Mouse (Mus musculus): ENCODE measurements around the gene G430095P16Rik. TPM values are rescaled to one million over a fixed set of nuclear protein-coding genes. Genes with fewer than 3 reads are reported as not detected.

G430095P16Rik gene
- polyA plus RNA-seq, 1 experiment from 2014 or later = 1.4 TPM

GRCm38 (mm10) chr8:84725941-84726259 lies 3.1 kb downstream of the G430095P16Rik start:
- Histone ChIP-seq H3K36me3 (no peaks in the 10 kb centered on the region), H3K27ac (replicated peaks) (peak overlapping the region; percentile 80), H3K9ac (replicated peaks) (no peak overlapping the region), H3K4me1 (peaks cover 74% of the 10 kb centered on the region), H3K9me3 (replicated peaks) (no peaks in the 10 kb centered on the region), H3K4me3 (replicated peaks) (no peak overlapping the region), H3K27me3 (replicated peaks) (0 out of 2 replicates have a peak, but pooled peaks cover 2% of the 10 kb centered on the region), H3K4me2 (0 out of 2 replicates have a peak overlapping the region, but pooled peaks have one; percentile 1)
- no peak for ATAC-seq (ENCODE audit: low FRiP score)
- 24% methylated on average over 3 of the region's 3 CpGs for WGBS

- Histone ChIP-seq H3K4me1 (peaks cover 84% of the 10 kb centered on the region), H3K27ac (replicated peaks) (peak overlapping the region; percentile 63; the same call in 1 of the 2 replicates), H3K36me3 (no peaks in the 10 kb centered on the region), H3K9me3 (replicated peaks) (no peaks in the 10 kb centered on the region), H3K27me3 (replicated peaks) (no peaks in the 10 kb centered on the region; the same call in 1 of the 2 replicates), H3K9ac (replicated peaks) (no peak overlapping the region), H3K4me3 (replicated peaks) (no peak overlapping the region), H3K4me2 (no peak overlapping the region)
- WGBS = 44% methylated on average over 3 of the region's 3 CpGs
- peak; percentile 53; the same call in 1 of the 2 replicates for ATAC-seq (ENCODE audit: low FRiP score)
These were observed 5.7 kb downstream of the G430095P16Rik start for GRCm38 (mm10) chr8:84728474-84728873.

GRCm38 (mm10) chr8:84729921-84730362 lies 7.1 kb downstream of the G430095P16Rik start:
- Histone ChIP-seq H3K4me2 (no peak overlapping the region), H3K9me3 (replicated peaks) (no peaks in the 10 kb centered on the region), H3K9ac (replicated peaks) (no peak overlapping the region), H3K4me3 (replicated peaks) (no peak overlapping the region), H3K27me3 (replicated peaks) (peaks cover 4% of the 10 kb centered on the region), H3K27ac (replicated peaks) (peak overlapping the region; percentile 80), H3K4me1 (peaks cover 83% of the 10 kb centered on the region), H3K36me3 (no peaks in the 10 kb centered on the region)
- 81% methylated on average over 16 of the region's 16 CpGs for WGBS
- ATAC-seq (ENCODE audit: low FRiP score) = no peak

- peak overlapping the region; percentile 1; the same call in 1 of the 2 replicates for H3K4me2 ChIP-seq
- no peak overlapping the region for H3K4me3 ChIP-seq (replicated peaks)
- no peaks in the 10 kb centered on the region for H3K9me3 ChIP-seq (replicated peaks)
- no peak overlapping the region for H3K9ac ChIP-seq (replicated peaks)
- H3K4me1 ChIP-seq = peaks cover 83% of the 10 kb centered on the region
- H3K27ac ChIP-seq (replicated peaks) = peak overlapping the region; percentile 80
- 37% methylated on average over 9 of the region's 9 CpGs for WGBS
- H3K36me3 ChIP-seq = no peaks in the 10 kb centered on the region
- ATAC-seq (ENCODE audit: low FRiP score) = no peak
- peaks cover 6% of the 10 kb centered on the region for H3K27me3 ChIP-seq (replicated peaks)
These were observed 7.9 kb downstream of the G430095P16Rik start for GRCm38 (mm10) chr8:84730541-84731370.

DNA sequence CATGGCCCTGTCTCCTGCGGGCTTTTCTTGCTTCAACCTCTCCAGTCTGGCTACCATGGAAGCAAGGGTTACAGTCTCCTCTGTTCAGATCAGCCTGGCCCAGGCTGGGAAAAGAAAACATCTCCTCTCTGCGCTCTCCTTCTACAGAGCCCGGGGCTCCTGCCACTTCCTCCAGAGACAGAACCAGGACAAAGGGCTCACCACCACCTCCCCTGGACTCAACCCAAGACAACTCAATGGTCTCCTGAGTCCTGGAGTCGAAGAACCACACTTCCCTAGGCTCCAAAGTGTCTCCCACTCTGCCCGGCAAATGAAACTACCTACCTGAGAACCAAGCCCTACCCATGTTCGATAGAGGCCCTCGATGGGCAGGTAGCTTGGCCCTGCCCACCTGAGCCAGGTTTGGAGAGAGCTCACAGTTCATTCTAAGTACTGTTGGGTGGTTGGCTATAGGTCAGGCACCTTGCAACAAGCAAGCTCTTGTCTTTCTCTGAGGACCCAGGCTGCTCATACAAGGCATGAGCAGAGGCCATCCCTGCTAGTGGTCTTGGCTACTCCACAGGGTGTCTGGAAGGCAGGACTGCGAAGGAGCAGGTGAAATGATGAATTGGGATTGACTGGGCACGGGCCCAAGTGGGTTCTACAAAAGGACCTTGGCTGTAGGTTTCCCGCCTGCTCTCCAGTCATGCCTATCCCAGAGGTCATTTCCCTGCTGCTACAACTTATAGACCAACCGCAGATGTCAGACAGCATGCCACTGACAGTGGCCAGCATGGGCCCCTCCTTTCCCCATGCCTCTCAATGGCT lies 8.8 kb downstream of the G430095P16Rik start:
- Histone ChIP-seq H3K36me3 (no peaks in the 10 kb centered on the region), H3K4me1 (peaks cover 84% of the 10 kb centered on the region), H3K9ac (replicated peaks) (no peak overlapping the region), H3K9me3 (replicated peaks) (no peaks in the 10 kb centered on the region), H3K27ac (replicated peaks) (peak overlapping the region; percentile 80), H3K4me3 (replicated peaks) (no peak overlapping the region), H3K4me2 (no peak overlapping the region), H3K27me3 (replicated peaks) (peaks cover 14% of the 10 kb centered on the region)
- 62% methylated on average over 11 of the region's 11 CpGs for WGBS
- no peak for ATAC-seq (ENCODE audit: low FRiP score)

DNA sequence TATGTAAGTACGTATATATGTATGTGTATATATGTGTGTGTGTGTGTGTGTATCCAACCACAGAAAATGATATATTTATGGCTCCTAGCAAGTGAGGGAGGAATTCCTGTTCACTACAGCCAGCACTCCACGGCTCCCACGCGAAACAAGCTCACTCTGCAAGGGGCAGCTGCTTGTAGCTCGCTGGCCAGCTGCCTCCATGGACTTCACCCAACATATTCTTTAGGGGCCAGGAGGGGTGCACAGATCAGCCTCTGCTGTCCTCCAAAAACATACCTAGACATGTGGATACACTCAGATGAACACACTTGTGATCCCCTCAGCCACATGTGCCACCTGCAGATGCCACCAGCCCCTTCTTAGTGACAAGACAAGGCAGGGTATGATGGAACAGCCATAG lies 9.7 kb downstream of the G430095P16Rik start:
- Histone ChIP-seq H3K4me2 (no peak overlapping the region), H3K4me1 (peaks cover 92% of the 10 kb centered on the region), H3K9me3 (replicated peaks) (no peaks in the 10 kb centered on the region), H3K36me3 (no peaks in the 10 kb centered on the region), H3K27me3 (replicated peaks) (peaks cover 22% of the 10 kb centered on the region), H3K9ac (replicated peaks) (no peak overlapping the region), H3K4me3 (replicated peaks) (no peak overlapping the region), H3K27ac (replicated peaks) (peak overlapping the region; percentile 80)
- WGBS = 51% methylated on average over 5 of the region's 5 CpGs
- ATAC-seq (ENCODE audit: low FRiP score) = no peak

GRCm38 (mm10) chr8:84732996-84733395 lies 10.2 kb downstream of the G430095P16Rik start:
- H3K4me2 ChIP-seq = peak overlapping the region; percentile 6; the same call in 1 of the 2 replicates
- no peak overlapping the region for H3K9ac ChIP-seq (replicated peaks)
- H3K27ac ChIP-seq (replicated peaks) = peak overlapping the region; percentile 80
- no peaks in the 10 kb centered on the region for H3K36me3 ChIP-seq
- H3K9me3 ChIP-seq (replicated peaks) = no peaks in the 10 kb centered on the region
- H3K4me3 ChIP-seq (replicated peaks) = no peak overlapping the region
- no peak for ATAC-seq (ENCODE audit: low FRiP score)
- peaks cover 26% of the 10 kb centered on the region for H3K27me3 ChIP-seq (replicated peaks)
- 45% methylated on average over 6 of the region's 6 CpGs for WGBS
- H3K4me1 ChIP-seq = peaks cover 95% of the 10 kb centered on the region

GRCm38 (mm10) chr8:84733959-84734358 lies 11.2 kb downstream of the G430095P16Rik start:
- WGBS = 95% methylated on average over 6 of the region's 6 CpGs
- H3K4me2 ChIP-seq = no peak overlapping the region
- peaks cover 95% of the 10 kb centered on the region for H3K4me1 ChIP-seq
- ATAC-seq (ENCODE audit: low FRiP score) = no peak
- no peak overlapping the region for H3K9ac ChIP-seq (replicated peaks)
- H3K9me3 ChIP-seq (replicated peaks) = no peaks in the 10 kb centered on the region
- H3K27ac ChIP-seq (replicated peaks) = 0 out of 2 replicates have a peak overlapping the region, but pooled peaks have one; percentile 2
- no peak overlapping the region for H3K4me3 ChIP-seq (replicated peaks)
- no peaks in the 10 kb centered on the region for H3K36me3 ChIP-seq
- H3K27me3 ChIP-seq (replicated peaks) = peaks cover 35% of the 10 kb centered on the region

DNA sequence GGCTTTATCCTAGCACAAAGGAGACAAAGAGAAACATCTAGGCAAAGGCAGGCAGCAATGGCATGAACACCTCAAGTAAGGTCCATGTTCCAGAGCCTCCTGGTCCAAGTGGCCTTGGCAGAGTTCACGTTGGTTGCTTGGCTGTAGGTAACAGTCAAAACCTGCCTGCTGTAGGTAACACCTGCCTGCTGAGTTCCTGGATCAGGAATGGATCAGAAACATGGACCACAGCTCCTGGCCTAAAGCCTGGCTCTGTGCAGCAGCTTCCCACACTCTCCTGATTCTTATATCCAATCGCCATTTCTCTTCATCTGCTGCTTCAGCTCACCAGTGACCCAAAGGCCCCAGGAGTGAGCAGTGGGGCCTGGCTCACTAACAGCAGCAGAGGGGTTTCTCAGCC lies 11.9 kb downstream of the G430095P16Rik start:
- H3K4me1 ChIP-seq = peaks cover 93% of the 10 kb centered on the region
- H3K27ac ChIP-seq (replicated peaks) = 0 out of 2 replicates have a peak overlapping the region, but pooled peaks have one; percentile 2
- H3K9ac ChIP-seq (replicated peaks) = no peak overlapping the region; the same call in 1 of the 2 replicates
- H3K4me2 ChIP-seq = no peak overlapping the region
- peaks cover 42% of the 10 kb centered on the region for H3K27me3 ChIP-seq (replicated peaks)
- no peaks in the 10 kb centered on the region for H3K9me3 ChIP-seq (replicated peaks)
- no peak overlapping the region for H3K4me3 ChIP-seq (replicated peaks)
- no peak for ATAC-seq (ENCODE audit: low FRiP score)
- no peaks in the 10 kb centered on the region for H3K36me3 ChIP-seq
- WGBS = 89% methylated on average over 2 of the region's 2 CpGs

GRCm38 (mm10) chr8:84735597-84735996 lies 12.8 kb downstream of the G430095P16Rik start:
- no peak overlapping the region for H3K4me2 ChIP-seq
- peaks cover 94% of the 10 kb centered on the region for H3K4me1 ChIP-seq
- H3K9me3 ChIP-seq (replicated peaks) = no peaks in the 10 kb centered on the region
- H3K4me3 ChIP-seq (replicated peaks) = no peak overlapping the region
- no peak for ATAC-seq (ENCODE audit: low FRiP score)
- H3K27ac ChIP-seq (replicated peaks) = no peak overlapping the region
- no peaks in the 10 kb centered on the region for H3K36me3 ChIP-seq
- H3K9ac ChIP-seq (replicated peaks) = no peak overlapping the region
- H3K27me3 ChIP-seq (replicated peaks) = peaks cover 50% of the 10 kb centered on the region
- WGBS = 46% methylated on average over 2 of the region's 2 CpGs

DNA sequence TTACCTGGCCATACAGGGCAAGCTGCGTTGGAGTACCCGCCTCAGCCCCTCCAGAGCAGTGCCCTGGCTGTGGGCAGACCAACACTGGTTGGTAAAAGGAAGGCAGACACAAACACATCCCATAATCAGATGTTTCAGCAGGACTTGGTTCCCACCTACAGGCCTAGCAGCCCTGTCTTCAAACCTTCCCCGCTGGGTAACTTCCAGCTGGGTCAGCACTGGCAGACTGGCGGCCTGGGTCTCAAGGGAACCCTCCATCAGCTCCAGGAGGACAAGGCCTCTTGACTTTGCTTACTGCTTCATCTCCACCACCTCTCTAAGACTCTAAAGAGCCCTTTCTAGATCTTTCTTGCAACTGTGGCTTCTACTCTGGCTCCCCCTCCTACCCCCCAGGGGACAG lies 13.7 kb downstream of the G430095P16Rik start:
- H3K9me3 ChIP-seq (replicated peaks) = no peaks in the 10 kb centered on the region
- H3K9ac ChIP-seq (replicated peaks) = no peak overlapping the region
- no peak overlapping the region for H3K4me2 ChIP-seq
- H3K27me3 ChIP-seq (replicated peaks) = peaks cover 60% of the 10 kb centered on the region
- H3K27ac ChIP-seq (replicated peaks) = 0 out of 2 replicates have a peak overlapping the region, but pooled peaks have one; percentile 5
- H3K4me3 ChIP-seq (replicated peaks) = no peak overlapping the region
- no peaks in the 10 kb centered on the region for H3K36me3 ChIP-seq
- H3K4me1 ChIP-seq = peaks cover 94% of the 10 kb centered on the region
- 78% methylated on average over 4 of the region's 4 CpGs for WGBS
- no peak for ATAC-seq (ENCODE audit: low FRiP score)
